ENCODE assay signal across 27 mouse cellular contexts in genomic region chr2:166164601-166165000, GRCm38 (mm10). TPM values are rescaled to one million over a fixed set of nuclear protein-coding genes. Genes with fewer than 3 reads are reported as not detected.
DNase-seq lines count a peak whose midpoint lies in the region; ATAC-seq lines count a peak whose summit lies in the region.
"Had no signal": no experiment of that assay in that cellular context is flagged by ENCODE, and none has a peak within 500 bp of the region (broad histone marks: within the 10 kb centered on the region; RNA-seq: fewer than 3 reads in every experiment).

No protein-coding gene starts in this region.

- H3K27ac ChIP-seq in embryonic facial prominence, embryonic 11.5 days (replicated peaks; ENCODE audit: low read depth, low read length): no peak overlapping the region
- H3K27ac ChIP-seq in embryonic facial prominence, embryonic 10.5 days (replicated peaks): no peak overlapping the region
- no peak overlapping the region for H3K27ac ChIP-seq in neural tube, embryonic 13.5 days (replicated peaks)
- H3K27ac ChIP-seq: forebrain, embryonic 13.5 days; forebrain, embryonic 15.5 days had no signal

- 83% methylated on average over 1 of the region's 1 CpGs for WGBS in embryonic facial prominence, embryonic 11.5 days
- WGBS in embryonic facial prominence, embryonic 10.5 days: 95% methylated on average over 1 of the region's 1 CpGs
- WGBS in neural tube, embryonic 13.5 days: 84% methylated on average over 1 of the region's 1 CpGs

- no peaks in the 10 kb centered on the region for H3K27me3 ChIP-seq in embryonic facial prominence, embryonic 11.5 days (ENCODE audit: control insufficient read depth, insufficient read depth, low read length)
- H3K27me3 ChIP-seq in embryonic facial prominence, embryonic 10.5 days (replicated peaks; ENCODE audit: low read depth, poor library complexity, severe bottlenecking): peaks cover 35% of the 10 kb centered on the region; the same call in 1 of the 2 replicates
- peaks cover 38% of the 10 kb centered on the region for H3K27me3 ChIP-seq in neural tube, embryonic 13.5 days
- H3K27me3 ChIP-seq: embryonic facial prominence, embryonic 13.5 days; Patski had no signal

- H3K4me3 ChIP-seq in embryonic facial prominence, embryonic 11.5 days (ENCODE audit: low read depth, low read length): no peak overlapping the region
- H3K4me3 ChIP-seq in embryonic facial prominence, embryonic 10.5 days: no peak overlapping the region
- no peak overlapping the region for H3K4me3 ChIP-seq in neural tube, embryonic 13.5 days
- H3K4me3 ChIP-seq: embryonic facial prominence, embryonic 13.5 days; forebrain, embryonic 13.5 days; forebrain, embryonic 15.5 days had no signal

- H3K9me3 ChIP-seq in embryonic facial prominence, embryonic 11.5 days (replicated peaks; ENCODE audit: control insufficient read depth, low read length): no peaks in the 10 kb centered on the region
- no peaks in the 10 kb centered on the region for H3K9me3 ChIP-seq in embryonic facial prominence, embryonic 10.5 days
- H3K9me3 ChIP-seq in neural tube, embryonic 13.5 days: no peaks in the 10 kb centered on the region
- H3K9me3 ChIP-seq: embryonic facial prominence, embryonic 13.5 days; forebrain, embryonic 13.5 days; forebrain, embryonic 15.5 days had no signal

- no peaks in the 10 kb centered on the region for H3K36me3 ChIP-seq in embryonic facial prominence, embryonic 11.5 days (replicated peaks; ENCODE audit: control insufficient read depth, insufficient read depth, low read depth, low read length)
- H3K36me3 ChIP-seq in embryonic facial prominence, embryonic 10.5 days (replicated peaks): no peaks in the 10 kb centered on the region
- H3K36me3 ChIP-seq in neural tube, embryonic 13.5 days: no peaks in the 10 kb centered on the region
- H3K36me3 ChIP-seq: embryonic facial prominence, embryonic 13.5 days; forebrain, embryonic 15.5 days; G1E had no signal

- ATAC-seq in embryonic facial prominence, embryonic 11.5 days (replicated peaks; ENCODE audit: insufficient number of reproducible peaks, low FRiP score, low TSS enrichment, low read depth): peak; percentile 63; the same call in 1 of the 2 replicates
- ATAC-seq in neural tube, embryonic 13.5 days (ENCODE audit: low read depth): peak; percentile 41; the same call in 1 of the 2 replicates
- peak; percentile 94 for ATAC-seq in granulocyte monocyte progenitor cell, adult 5-6 weeks (replicated peaks; ENCODE audit: poor library complexity, severe bottlenecking)
- ATAC-seq in megakaryocyte progenitor cell, adult 5-6 weeks (replicated peaks; ENCODE audit: poor library complexity): peak; percentile 89
- ATAC-seq: activated CD4-positive, CD25-positive, alpha-beta regulatory T cell, adult 4 months; CD4-positive, CD25-positive, alpha-beta regulatory T cell, adult 4 months; forebrain, embryonic 13.5 days; forebrain, embryonic 15.5 days; forebrain, postnatal 0 days; Patski had no signal

- H3K4me2 ChIP-seq in embryonic facial prominence, embryonic 11.5 days (ENCODE audit: low read depth, low read length): no peak overlapping the region
- no peak overlapping the region for H3K4me2 ChIP-seq in neural tube, embryonic 13.5 days
- H3K4me2 ChIP-seq: embryonic facial prominence, embryonic 13.5 days; forebrain, embryonic 13.5 days; forebrain, embryonic 15.5 days had no signal

- no peak overlapping the region for H3K9ac ChIP-seq in embryonic facial prominence, embryonic 11.5 days (replicated peaks; ENCODE audit: low read length)
- H3K9ac ChIP-seq in neural tube, embryonic 13.5 days: no peak overlapping the region
- H3K9ac ChIP-seq: embryonic facial prominence, embryonic 13.5 days; forebrain, embryonic 13.5 days; forebrain, embryonic 15.5 days; forebrain, postnatal 0 days had no signal

- no peak for DNase-seq in embryonic facial prominence, embryonic 11.5 days (ENCODE audit: low spot score)
- no peak for DNase-seq in embryonic facial prominence, embryonic 10.5 days (ENCODE audit: low spot score)
- no peak for DNase-seq in neural tube, embryonic 10.5 days (ENCODE audit: extremely low spot score, low spot score)
- no peak for DNase-seq in spleen, postnatal 4 days (ENCODE audit: low spot score in 2 of 2)
- no peak for DNase-seq in kidney, adult 11 months
- DNase-seq: adrenal gland, adult 8-10 months; adrenal gland, postnatal 14 days; adrenal gland, postnatal 36 days; B cell, adult 2 months; cerebellum, adult 11-12 months; cerebellum, adult 2 months; cerebellum, adult 9-10 months; cerebellum, postnatal 10 days; cerebellum, postnatal 25 days; embryo, embryonic 11 days; forebrain, postnatal 0 days had no signal

- peaks cover 5% of the 10 kb centered on the region for H3K4me1 ChIP-seq in embryonic facial prominence, embryonic 11.5 days (ENCODE audit: control insufficient read depth, insufficient read depth, low read length)
- peaks cover 50% of the 10 kb centered on the region for H3K4me1 ChIP-seq in embryonic facial prominence, embryonic 10.5 days
- H3K4me1 ChIP-seq in neural tube, embryonic 13.5 days (replicated peaks): peaks cover 36% of the 10 kb centered on the region

RNA-seq across cellular contexts. Expression of gene Sulf2, which starts 9.1 kb away (rescaled TPM):
- 166 and 168 TPM in 2 replicates for polyA plus RNA-seq in embryonic facial prominence, embryonic 11.5 days (2014; fragmentation: Nextera tagmentation; extraction: Ambion mirVana)
- 115 and 131 TPM in 2 replicates for polyA plus RNA-seq in embryonic facial prominence, embryonic 10.5 days (2016; fragmentation: Nextera tagmentation; extraction: Ambion mirVana)
- polyA plus RNA-seq in neural tube, embryonic 13.5 days (2015; fragmentation: Nextera tagmentation; extraction: Ambion mirVana): 116 and 122 TPM in 2 replicates
- 0.26 and 1.1 TPM in 2 replicates for total RNA-seq in granulocyte monocyte progenitor cell, adult 5-6 weeks (2014; fragmentation: Nextera tagmentation)
- total RNA-seq in granulocyte monocyte progenitor cell, adult 5-6 weeks (2017): 0.78 and 1.9 TPM in 2 replicates
- 1.3 and 3.5 TPM in 2 replicates for total RNA-seq in megakaryocyte progenitor cell, adult 5-6 weeks (2015)
- 0.88 and 1.5 TPM in 2 replicates for total RNA-seq in megakaryocyte progenitor cell, adult 5-6 weeks (2017)
- total RNA-seq: CH12.LX had no signal
- polyA plus RNA-seq: G1E had no signal

Comparison
In these comparisons a context has a peak if more than half of its experiments do, and no peak if none do; other contexts are left out.
1. ATAC-seq: peak in every context shown above with its lines; median percentile 94 in granulocyte monocyte progenitor cell, adult 5-6 weeks; 89 in megakaryocyte progenitor cell, adult 5-6 weeks; 63 in embryonic facial prominence, embryonic 11.5 days; 41 in neural tube, embryonic 13.5 days.